Mouse (Mus musculus) ovary, adult 18-20 months (tissue): Measurements from ENCODE around the gene Zfhx3.

ENCODE experiments used
- DNase-seq: peaks from one replicate; pipeline ENCODE4 v3.0.0; 2022; ENCODE audit warnings: low spot score, mixed read lengths

Zfhx3 gene

DNA sequence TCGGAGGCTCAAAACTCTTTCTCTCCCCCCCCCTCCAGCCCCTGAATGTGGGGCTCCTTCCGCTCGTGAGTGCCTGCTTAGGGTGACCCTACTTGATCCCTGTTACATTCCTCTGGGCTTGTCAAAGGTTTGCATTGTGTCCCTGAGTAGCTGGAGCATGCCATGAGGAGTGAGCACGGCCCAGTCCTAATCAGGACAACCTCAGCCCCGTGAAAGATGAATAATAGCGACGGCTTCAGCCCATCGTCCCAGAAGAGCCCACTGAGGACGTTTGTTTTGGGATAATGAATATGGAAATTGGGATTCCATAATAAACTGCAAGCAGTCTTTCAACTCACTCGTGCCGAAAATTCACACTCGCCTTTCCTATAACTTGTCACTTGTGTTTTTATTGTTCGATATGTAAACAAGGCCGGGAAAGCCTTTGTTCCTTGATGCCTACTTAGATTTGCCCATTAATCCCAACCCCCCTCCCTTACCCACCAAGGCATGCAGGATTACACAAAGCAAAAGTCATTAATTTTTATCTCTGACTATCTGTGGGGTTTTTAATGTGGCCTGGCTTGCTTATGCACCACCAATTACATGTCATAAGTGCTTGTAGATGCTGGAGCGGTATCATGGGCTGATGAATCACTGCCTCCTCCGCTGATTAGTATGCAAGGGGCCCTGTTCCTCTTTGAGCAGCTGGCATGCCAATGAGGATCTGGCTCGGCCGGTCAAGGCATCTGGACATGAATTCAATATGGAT, 512.3 kb downstream of the Zfhx3 start:
- DNase-seq = no peak

DNA sequence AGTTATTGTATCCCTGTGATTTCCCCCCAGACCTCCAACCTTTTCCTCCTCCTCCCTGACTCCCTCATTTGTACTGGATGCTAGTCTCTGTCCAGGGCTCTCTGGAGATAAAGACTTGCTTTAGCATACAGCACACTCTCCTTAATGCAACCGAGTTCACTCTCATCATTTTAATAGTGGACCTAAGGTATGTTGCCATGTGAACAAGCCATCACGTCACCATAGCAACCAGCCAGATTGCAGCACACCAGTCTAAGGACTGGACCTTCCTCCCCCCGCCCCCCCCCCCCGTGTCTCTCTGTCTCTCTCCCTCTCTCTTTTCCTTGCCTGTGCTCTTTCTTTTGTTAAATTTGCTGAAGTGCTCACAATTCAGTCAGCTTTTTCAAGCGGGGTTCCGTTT, 524.2 kb downstream of the Zfhx3 start:
- no peak for DNase-seq

DNA sequence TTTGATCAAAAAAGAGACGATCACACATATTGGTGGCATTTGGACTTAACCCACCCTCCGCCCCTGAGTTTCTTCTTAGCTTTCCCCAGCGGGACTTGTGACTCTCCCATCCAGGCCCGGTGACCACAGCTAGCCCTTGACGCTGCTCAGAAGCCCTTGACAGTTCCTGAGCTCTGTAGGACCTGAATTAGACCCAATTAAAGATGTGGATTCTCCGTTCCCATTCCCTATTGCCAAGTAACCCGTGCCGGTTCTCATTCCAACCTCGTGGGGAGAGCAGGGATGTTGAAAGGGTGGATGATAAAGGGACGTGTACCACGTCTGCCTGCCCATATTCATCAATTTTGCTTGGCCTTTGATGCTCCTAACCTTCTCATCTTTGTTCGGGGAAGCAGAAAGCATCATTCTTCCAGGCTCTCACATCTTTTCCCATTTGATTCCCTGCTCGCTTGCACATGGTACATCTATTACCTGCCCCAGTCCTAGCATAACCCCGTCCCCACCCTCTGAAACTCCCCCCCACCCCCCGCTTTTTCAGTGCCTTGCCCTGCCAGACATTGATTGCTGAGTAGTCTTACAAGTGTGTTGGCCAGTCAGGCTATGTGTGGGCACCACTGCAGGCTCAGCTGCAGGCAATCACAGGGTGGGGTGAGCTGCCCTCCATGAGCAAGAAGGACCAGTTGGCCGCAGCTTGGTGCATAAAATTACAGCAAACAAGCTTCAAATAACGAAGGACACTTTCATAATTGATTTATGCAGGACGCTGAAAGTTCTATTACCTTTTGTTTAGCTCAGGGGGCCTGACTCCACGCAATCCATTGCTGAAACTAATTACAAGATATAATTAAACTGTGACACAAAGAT, 525.0 kb downstream of the Zfhx3 start:
- DNase-seq = no peak

DNA sequence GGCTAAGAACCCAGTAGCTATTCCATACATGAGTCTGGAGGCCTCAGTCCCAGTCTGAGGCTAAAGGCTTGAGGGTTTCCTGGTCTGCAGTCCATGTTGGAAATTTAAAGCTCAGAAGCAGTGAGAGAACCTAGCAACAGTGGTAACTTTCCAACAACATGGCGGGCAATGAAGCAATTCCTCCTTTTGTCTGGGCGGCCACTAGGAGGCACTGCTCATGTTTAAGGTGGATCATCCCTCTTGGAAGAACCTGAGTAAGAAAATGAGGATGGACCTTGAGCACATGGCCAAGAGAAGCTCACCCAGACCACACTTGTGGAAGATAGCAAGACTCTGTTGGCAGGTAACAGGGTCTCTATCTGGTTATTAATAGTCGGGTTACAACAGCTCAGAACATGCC, 527.8 kb downstream of the Zfhx3 start:
- DNase-seq = no peak

DNA sequence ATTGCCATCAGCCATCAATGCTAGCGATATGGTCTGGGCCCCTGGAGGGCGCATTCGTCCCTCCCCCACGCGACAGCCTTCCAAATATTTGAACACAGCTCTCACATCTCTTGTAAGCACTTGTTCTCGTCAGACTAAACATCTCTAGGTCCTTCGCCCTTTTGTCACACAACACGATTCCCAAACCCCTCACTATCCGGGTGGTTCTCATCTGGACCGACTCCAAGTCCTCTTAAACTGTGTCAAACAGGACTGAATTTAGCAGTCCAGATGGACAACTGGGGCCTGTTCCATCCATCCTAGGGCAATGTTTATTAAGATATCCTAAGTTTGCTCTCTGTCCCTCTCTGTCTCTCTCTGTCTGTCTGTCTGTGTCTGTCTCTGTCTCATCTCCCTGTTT, 532.1 kb downstream of the Zfhx3 start:
- DNase-seq = no peak

DNA sequence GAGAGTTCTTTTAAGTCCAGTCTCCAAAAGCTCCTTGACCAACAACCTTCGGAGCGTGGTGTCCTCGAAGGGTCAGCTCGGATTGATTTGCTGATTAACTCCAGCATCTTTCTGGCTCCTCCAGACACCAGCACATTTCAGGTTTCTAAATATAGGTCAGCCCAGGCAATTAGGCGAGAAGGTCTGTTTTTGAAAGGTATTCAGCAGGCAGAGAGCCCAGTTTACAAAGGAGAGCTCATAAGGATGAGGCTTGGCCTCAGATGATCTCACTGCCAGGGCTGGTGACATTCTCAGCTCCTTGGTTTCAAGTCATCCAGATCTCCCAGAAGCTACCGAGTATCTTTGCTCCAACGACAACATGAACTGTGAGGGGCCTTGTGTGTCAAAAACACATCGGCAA, 535.7 kb downstream of the Zfhx3 start:
- DNase-seq = no peak

DNA sequence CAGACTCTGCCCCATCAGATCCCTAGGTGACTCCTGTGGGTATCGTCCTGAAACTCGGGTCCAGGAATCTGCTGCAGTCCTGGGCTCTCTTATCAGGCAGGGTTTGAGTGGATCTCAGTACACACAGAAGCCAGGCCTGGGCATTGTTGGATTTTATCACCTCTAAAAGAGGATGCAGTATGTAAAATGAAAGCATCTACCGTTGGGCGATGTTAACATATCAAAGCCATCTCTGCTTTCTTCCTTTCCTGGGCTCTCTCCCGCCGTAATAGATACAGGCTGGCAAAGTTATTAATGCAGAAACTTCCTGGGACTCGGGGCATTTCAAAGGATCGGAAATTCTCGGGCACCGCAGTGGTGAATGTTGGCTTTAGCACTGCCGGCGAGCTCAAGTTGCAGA, 537.7 kb downstream of the Zfhx3 start:
- DNase-seq = no peak

DNA sequence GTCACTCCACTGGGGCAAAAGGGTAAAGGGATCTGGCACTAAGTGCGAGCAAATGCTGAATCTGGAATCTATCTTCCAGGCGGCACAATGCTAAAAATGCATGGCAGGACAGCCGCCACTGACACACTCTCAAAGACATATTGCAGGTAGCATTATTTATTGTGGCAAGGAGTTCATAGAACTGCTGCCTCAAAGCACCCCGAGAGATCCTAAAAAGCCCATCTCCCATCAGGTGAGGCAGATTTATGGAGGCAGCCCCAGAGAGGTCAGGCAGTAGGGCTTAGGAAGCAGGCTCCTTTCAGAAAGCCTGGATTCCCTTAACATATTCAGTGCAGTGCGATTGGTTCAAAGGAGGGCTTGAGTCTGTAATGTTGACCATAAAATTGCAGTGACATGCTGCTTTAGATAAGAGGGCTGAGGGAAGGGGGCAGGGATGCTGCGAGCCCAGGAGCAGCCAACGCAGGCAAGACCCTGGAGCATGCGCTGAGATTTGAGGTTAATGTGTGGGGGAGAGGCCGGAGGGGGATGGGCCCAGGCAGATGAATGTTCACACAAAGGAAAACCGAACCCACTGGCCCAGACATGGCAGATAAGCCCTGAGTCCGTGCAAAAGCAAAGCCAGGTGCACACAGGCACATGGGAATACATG, 538.8 kb downstream of the Zfhx3 start:
- no peak for DNase-seq

DNA sequence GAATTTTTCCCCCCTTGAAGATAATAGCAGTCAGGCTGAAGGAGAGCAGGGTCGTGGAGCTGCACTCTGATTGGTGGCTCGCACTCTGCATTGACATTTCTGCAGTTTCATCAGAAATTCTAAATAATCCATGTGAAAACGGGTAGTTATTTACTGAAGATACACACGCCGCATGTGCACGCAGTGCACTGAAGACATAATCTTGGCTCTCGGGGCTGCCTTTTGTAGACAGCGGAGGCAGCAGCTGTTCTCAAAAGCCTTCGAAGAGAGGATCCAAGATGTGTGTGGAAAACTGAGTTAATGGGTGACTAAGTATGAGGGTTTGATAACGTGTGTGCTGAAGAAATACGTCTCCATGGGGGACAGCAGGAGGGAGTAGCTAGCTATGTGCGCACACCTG, 553.7 kb downstream of the Zfhx3 start:
- DNase-seq = no peak

DNA sequence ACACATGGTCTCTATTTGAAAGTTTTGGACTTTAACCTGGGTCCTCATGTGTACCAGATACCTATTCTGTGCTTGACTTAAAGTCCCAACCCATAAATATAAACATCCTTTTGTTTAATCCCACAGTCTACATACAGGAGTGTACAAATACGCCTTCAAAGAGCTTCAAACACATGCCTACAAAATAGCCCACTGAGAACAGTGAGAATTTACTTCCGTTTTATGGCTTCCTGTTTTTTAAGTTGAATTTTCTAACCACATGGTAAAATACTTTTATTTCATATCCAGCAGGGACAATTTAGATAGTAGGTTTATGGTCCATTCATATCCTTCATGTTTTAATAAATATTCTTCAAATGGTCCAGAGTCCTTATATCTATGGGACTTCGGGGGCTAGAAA, 564.3 kb downstream of the Zfhx3 start:
- DNase-seq = no peak

DNA sequence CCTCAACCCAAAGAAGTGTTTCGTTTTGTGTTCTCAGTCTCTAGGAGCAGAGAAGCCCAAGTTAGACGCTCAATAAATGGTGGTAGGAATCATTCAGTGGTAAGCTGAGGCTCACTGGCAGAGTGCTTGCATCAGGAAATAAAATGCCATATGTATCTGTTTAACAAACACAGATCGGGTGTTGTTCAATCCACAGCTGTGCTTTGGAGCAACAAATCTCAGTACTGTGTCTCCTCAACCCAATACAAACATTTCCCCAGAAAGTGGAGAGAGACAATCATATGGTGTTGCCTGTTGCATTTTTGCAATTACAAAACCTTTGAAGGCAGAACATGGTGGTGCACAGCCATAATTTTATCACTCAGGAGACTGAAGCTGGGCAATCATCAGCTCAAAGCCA, 565.3 kb downstream of the Zfhx3 start:
- DNase-seq = no peak

DNA sequence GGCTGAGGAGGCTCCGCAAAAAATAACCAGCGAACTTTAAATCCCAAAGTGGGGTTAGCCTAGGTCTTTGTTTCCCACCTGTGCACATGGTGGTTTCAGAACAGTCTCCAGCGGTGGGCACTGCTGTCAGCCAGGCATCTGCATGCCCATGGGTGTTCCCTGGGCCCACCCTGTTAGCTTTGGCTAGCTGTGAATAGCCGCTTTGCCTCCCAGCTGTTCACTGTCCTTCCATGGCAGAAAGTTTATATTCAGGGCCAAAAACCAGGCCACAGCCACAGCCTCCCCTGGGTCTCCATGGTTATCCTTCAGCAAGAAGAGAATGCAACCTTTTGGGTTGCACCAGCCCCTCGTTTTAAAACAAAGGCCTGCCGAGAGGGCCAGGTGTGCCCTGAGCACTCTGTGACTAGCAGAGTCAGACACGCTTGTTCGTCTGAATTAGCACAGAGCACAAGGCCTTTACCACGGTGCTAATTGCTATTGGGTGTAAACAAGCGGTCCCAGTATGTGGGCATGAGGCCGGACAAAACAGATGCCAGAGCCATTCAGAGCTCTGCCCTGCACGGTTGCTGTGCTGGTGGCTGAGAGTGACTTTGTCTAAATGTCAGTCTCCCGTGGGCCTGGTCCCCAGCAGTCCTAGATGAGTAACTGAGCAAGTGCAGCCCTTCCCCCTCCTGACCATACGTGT, 568.3 kb downstream of the Zfhx3 start:
- DNase-seq = no peak

DNA sequence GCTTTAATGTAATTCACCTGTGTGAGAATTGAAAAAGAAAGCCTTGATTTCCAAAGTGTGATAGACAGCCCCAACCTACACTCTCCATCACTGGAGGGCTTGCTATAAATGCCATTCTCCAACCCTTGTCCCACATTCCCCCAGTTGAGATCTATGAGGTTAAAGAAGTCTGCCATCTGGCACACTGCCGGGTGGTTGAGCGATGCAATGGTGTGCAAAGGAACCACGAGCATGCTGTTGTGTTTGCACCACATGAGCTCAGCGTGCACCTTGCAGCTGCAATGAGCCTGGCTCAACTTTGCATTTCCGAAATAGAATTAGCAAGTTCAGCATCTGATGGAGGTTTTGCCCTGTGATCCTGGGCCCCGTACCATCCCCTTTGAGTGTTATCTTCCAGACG, 575.7 kb downstream of the Zfhx3 start:
- DNase-seq = no peak

DNA sequence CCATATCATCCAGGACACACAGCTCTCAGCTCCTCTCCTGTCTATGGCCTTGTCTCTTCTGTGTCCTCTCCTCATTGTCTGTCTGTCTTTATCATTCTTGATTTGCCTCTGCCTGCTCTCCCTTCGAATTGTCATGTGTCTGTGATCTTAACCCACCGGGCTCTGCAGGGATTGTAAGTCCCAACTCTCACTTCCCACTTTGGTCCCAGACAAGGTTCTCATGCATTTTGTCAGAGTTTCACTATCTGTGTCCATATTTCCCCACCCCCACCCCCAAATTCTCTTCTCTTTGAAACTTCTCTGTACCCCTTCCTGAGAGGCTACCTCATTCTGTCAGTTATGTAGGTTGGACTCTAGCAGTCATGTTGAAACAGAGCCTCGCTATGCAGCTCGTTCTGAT, 579.6 kb downstream of the Zfhx3 start:
- no peak for DNase-seq

DNA sequence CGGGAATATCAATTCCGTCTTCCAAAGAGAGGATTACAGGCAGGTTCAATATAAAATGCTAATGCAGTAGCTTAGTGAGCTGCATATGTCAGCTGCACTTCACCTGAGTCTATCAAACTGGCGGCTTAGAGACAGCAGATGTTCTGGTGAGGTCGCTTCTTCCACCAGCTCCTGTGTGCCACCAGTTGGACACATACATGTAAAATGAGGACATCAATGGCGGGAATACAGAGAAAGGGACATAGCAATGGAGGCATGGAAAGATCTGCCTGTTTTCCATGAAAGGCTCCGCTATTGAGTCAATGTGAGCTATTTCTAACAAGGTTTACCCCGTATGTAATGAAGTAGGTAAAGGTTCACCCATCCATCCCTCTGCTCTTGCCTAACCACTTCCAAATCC, 587.0 kb downstream of the Zfhx3 start:
- no peak for DNase-seq

DNA sequence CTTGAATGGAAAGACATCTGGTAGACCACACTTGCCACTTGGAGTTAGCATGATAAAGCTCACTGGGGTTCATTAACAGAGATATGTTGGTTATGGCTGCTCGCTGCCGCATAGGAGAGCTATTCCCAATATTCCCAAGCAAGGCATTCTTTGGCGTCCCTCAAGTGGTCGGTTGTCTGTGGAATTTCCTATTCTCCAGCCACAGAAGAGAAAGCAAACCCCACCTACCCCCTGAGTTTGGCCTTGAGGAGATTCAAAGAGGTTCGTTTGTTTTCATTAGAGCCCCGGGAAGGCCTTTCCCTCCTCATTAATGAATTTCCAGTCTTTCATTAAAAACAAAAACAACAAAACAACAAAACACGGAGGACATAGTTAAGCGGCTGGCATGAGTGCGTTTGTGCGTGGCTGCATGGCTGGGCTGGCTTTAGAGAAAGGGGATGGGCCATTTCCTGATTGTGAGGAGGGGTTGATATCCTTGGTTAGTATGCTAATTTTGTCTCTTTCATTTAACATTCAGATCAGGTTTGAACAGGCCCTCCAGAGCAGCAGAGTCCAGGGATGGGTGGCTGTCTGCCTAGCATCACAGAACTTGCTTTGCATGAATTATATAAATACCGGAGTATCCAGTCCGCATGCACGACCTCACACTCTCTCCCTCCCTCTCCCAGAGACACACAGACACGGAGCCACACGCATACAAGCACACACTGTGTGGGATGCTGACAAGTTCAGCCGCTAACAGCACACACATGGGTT, 592.9 kb downstream of the Zfhx3 start:
- no peak for DNase-seq

DNA sequence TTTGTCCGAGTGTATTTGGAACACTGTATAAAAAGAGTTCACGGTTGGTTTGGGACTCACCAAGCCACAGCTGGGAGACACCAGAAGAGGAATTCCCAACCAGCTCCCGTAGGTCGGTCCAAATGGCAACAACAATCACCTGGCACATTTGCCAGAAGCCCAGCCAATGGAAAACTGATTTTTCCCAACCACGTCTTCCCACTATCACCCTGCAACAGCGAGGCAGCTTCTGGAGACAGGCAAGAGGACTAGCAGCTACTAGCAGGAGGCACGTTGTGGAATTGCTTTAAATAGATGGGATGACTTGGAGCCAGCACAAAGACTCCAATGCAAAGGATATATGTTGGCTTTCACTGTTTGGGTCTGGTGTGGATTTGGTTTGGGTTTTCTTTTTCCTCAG, 593.7 kb downstream of the Zfhx3 start:
- DNase-seq = no peak

DNA sequence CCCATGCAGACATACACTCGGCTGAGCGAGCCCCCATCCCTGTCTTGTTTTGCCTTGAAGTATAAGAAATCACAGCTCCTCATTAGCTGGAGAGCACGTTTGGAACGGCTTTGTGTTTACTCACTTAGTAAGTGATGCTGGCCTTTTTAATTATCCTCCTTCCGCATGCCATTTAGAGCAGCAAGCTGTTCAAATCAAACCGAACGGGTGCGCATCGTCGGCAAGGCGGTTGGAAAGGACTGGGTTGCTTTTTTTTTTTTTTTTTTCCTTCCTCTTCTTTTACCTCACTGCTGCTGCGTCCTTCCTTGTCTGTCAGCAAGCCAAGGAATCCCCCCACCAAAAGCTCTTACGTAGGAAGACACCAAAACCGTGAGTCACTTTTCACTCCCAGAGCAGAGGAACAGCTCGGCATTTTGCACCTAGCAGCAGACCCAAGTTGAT, 594.5 kb downstream of the Zfhx3 start:
- DNase-seq = no peak

DNA sequence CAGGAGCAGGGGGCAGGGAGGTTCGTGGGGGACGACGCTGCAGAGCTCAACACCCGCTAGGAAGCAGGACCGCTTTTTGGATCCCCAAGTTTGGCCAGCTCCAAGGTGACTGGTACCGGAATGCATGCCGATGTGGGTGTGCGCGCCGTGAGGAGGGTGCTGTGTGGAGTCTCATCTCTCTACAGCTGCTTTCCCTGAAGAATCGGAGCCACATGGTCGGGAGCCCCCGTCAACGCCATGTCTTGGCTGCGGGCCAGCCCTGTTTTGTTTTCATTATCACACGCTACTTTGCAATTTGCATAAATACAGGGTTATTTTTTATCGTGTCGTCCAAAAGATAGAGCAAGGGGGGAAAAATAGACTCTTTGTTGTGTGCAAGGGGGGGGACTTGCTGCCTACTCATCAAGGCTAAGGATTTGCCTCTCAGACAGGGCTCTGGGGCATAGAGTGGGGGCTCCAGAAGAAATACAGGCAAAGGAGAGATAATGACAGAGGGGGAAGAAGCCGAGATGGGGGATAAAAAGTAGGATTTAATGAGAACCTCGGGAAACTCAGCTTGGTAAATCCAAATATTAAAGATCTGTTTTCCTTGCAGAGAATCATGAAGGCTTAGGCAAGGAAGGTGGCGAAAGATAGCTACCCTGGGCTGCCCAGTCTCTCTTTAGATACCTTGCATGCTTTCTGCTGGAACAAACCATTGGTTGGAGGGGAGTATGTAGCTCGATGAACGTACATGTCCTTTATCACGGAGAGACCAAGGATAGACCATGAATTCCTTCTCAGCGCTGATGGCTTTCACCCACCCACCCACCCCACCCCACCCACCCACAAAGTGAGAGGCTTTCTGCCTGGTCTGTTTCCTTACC, 595.5 kb downstream of the Zfhx3 start:
- DNase-seq = no peak

DNA sequence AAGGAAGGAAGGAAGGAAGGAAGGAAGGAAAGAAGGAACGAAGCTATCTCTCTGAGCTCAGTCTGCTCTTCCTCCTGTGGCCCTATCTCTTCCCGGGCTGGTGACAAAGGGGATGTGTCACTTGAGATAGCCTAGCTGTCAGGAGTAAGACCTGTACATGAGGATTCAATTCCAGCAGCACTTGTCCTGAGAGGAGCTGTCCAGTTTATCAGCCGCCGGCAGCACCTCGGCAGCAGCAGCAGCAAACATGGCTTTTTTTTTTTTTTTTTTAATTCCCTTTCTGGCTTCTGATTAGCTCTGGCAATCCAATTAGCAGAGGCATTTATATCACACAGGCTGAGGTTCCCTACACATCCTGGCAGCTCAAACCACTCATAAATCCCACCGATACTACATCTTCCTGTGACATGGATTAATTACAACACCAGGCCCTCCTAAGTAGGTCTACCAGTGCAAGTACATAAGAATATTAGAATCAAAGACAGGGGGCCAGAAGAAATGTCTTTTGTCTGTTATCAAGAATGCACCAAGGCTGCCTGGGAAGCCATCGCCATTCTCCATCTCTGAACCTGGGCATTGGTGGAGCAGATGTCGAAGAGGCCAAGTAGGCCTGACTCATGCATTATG, 596.6 kb downstream of the Zfhx3 start:
- DNase-seq = no peak
